Comparison of ENCODE assay signal across 14 mouse cellular contexts in genomic region chr15:78763210-78763609, GRCm38 (mm10). TPM values are rescaled to one million over a fixed set of nuclear protein-coding genes. Genes with fewer than 3 reads are reported as not detected.
DNase-seq lines count a peak whose midpoint lies in the region; ATAC-seq lines count a peak whose summit lies in the region.
"Had no signal": no experiment of that assay in that cellular context is flagged by ENCODE, and none has a peak within 500 bp of the region (broad histone marks: within the 10 kb centered on the region; RNA-seq: fewer than 3 reads in every experiment).

No protein-coding gene starts in this region.

- H3K27me3 ChIP-seq in neural tube, embryonic 12.5 days (replicated peaks), result no peaks in the 10 kb centered on the region
- no peaks in the 10 kb centered on the region for H3K27me3 ChIP-seq in neural tube, embryonic 15.5 days (replicated peaks)
- H3K27me3 ChIP-seq in forebrain, embryonic 14.5 days (replicated peaks; ENCODE audit: control insufficient read depth, insufficient read depth, low read length), result no peaks in the 10 kb centered on the region
- H3K27me3 ChIP-seq in hindbrain, embryonic 16.5 days (replicated peaks; ENCODE audit: control insufficient read depth, insufficient read depth, low read length), result no peaks in the 10 kb centered on the region
- H3K27me3 ChIP-seq: lung, embryonic 15.5 days; megakaryocyte, embryonic 14.5 days had no signal

- peak; percentile 87 for DNase-seq in forebrain, embryonic 14.5 days (ENCODE audit: low spot score)
- DNase-seq in heart, adult 8-10 months (ENCODE audit: low spot score), result no peak
- DNase-seq in left cerebral cortex, adult 9 months (ENCODE audit: low spot score in 2 of 2), result no peak
- DNase-seq in MN1 (ENCODE audit: low spot score), result no peak
- DNase-seq: cerebellum, adult 18-20 months; kidney, postnatal 10 days; right cerebral cortex, postnatal 25 days had no signal

- H3K36me3 ChIP-seq in neural tube, embryonic 12.5 days, result peaks cover 31% of the 10 kb centered on the region
- H3K36me3 ChIP-seq in neural tube, embryonic 15.5 days, result no peaks in the 10 kb centered on the region
- peaks cover 55% of the 10 kb centered on the region for H3K36me3 ChIP-seq in forebrain, embryonic 14.5 days (ENCODE audit: control insufficient read depth, insufficient read depth, low read length)
- H3K36me3 ChIP-seq in hindbrain, embryonic 16.5 days (ENCODE audit: control insufficient read depth, insufficient read depth, low read length), result no peaks in the 10 kb centered on the region
- H3K36me3 ChIP-seq: lung, embryonic 15.5 days had no signal

- H3K4me2 ChIP-seq in neural tube, embryonic 12.5 days (replicated peaks), result no peak overlapping the region
- H3K4me2 ChIP-seq in neural tube, embryonic 15.5 days, result no peak overlapping the region
- no peak overlapping the region for H3K4me2 ChIP-seq in forebrain, embryonic 14.5 days (ENCODE audit: low read length)
- H3K4me2 ChIP-seq in hindbrain, embryonic 16.5 days (ENCODE audit: low read length), result no peak overlapping the region
- H3K4me2 ChIP-seq: liver, embryonic 11.5 days; lung, embryonic 15.5 days had no signal

- no peak overlapping the region for H3K4me3 ChIP-seq in neural tube, embryonic 12.5 days
- H3K4me3 ChIP-seq in neural tube, embryonic 15.5 days (replicated peaks), result no peak overlapping the region
- H3K4me3 ChIP-seq in forebrain, embryonic 14.5 days (ENCODE audit: low read depth, low read length), result no peak overlapping the region
- no peak overlapping the region for H3K4me3 ChIP-seq in hindbrain, embryonic 16.5 days (ENCODE audit: low read length)
- H3K4me3 ChIP-seq: lung, embryonic 15.5 days; megakaryocyte, embryonic 14.5 days had no signal

- H3K4me1 ChIP-seq in neural tube, embryonic 12.5 days, result peaks cover 9% of the 10 kb centered on the region; the same call in 1 of the 2 replicates
- H3K4me1 ChIP-seq in neural tube, embryonic 15.5 days, result peaks cover 12% of the 10 kb centered on the region
- peaks cover 13% of the 10 kb centered on the region for H3K4me1 ChIP-seq in forebrain, embryonic 14.5 days (ENCODE audit: control insufficient read depth, insufficient read depth, low read length)
- no peaks in the 10 kb centered on the region; the same call in 1 of the 2 replicates for H3K4me1 ChIP-seq in hindbrain, embryonic 16.5 days (ENCODE audit: control insufficient read depth, insufficient read depth, low read depth, low read length)
- H3K4me1 ChIP-seq: lung, embryonic 15.5 days had no signal

- H3K9ac ChIP-seq in neural tube, embryonic 12.5 days, result no peak overlapping the region
- H3K9ac ChIP-seq in neural tube, embryonic 15.5 days (replicated peaks), result no peak overlapping the region
- no peak overlapping the region for H3K9ac ChIP-seq in forebrain, embryonic 14.5 days (ENCODE audit: low read length)
- no peak overlapping the region for H3K9ac ChIP-seq in hindbrain, embryonic 16.5 days (ENCODE audit: low read depth, low read length)
- H3K9ac ChIP-seq: lung, embryonic 15.5 days had no signal

- ATAC-seq in neural tube, embryonic 12.5 days (ENCODE audit: low FRiP score, low read depth), result no peak
- ATAC-seq in neural tube, embryonic 15.5 days (ENCODE audit: low FRiP score), result no peak
- ATAC-seq in forebrain, embryonic 14.5 days, result peak; percentile 76
- ATAC-seq in hindbrain, embryonic 16.5 days, result 0 out of 2 replicates have a peak, but pooled peaks have one; percentile 10
- ATAC-seq: CD4-positive, CD25-positive, alpha-beta regulatory T cell, adult 4 months had no signal

- peak overlapping the region; percentile 33; the same call in 1 of the 2 replicates for H3K27ac ChIP-seq in neural tube, embryonic 12.5 days
- H3K27ac ChIP-seq in neural tube, embryonic 15.5 days (replicated peaks), result no peak overlapping the region
- H3K27ac ChIP-seq in forebrain, embryonic 14.5 days (ENCODE audit: low read depth, low read length), result peak overlapping the region; percentile 81; the same call in 1 of the 2 replicates
- peak overlapping the region; percentile 18; the same call in 1 of the 2 replicates for H3K27ac ChIP-seq in hindbrain, embryonic 16.5 days (ENCODE audit: low read depth, low read length)
- H3K27ac ChIP-seq: lung, embryonic 15.5 days had no signal

- 31% methylated on average over 9 of the region's 10 CpGs for WGBS in neural tube, embryonic 12.5 days
- WGBS in neural tube, embryonic 15.5 days, result 28% methylated on average over 7 of the region's 10 CpGs
- WGBS in forebrain, embryonic 14.5 days, result 17% methylated on average over 8 of the region's 10 CpGs
- WGBS in hindbrain, embryonic 16.5 days, result 41% methylated on average over 9 of the region's 10 CpGs

- H3K9me3 ChIP-seq in neural tube, embryonic 12.5 days, result no peaks in the 10 kb centered on the region
- H3K9me3 ChIP-seq in neural tube, embryonic 15.5 days (replicated peaks), result no peaks in the 10 kb centered on the region
- no peaks in the 10 kb centered on the region for H3K9me3 ChIP-seq in forebrain, embryonic 14.5 days (replicated peaks; ENCODE audit: control insufficient read depth, low read length)
- H3K9me3 ChIP-seq in hindbrain, embryonic 16.5 days (ENCODE audit: control insufficient read depth, low read length), result no peaks in the 10 kb centered on the region
- H3K9me3 ChIP-seq: lung, embryonic 15.5 days; megakaryocyte, embryonic 14.5 days had no signal

RNA-seq across cellular contexts. Expression of gene Mfng, which starts 10.1 kb away (rescaled TPM):
- polyA plus RNA-seq in neural tube, embryonic 12.5 days (2016; fragmentation: Nextera tagmentation; extraction: Ambion mirVana), result 65.3 and 72.9 TPM in 2 replicates
- polyA plus RNA-seq in neural tube, embryonic 15.5 days (2015; fragmentation: Nextera tagmentation; extraction: Ambion mirVana), result 14.5 and 22.6 TPM in 2 replicates
- polyA plus RNA-seq in forebrain, embryonic 14.5 days (2014; fragmentation: Nextera tagmentation; extraction: Ambion mirVana), result 48.2 and 51.5 TPM in 2 replicates
- 19.7 and 20.1 TPM in 2 replicates for polyA plus RNA-seq in hindbrain, embryonic 16.5 days (2015; fragmentation: Nextera tagmentation; extraction: Ambion mirVana)
- 10 to 100 TPM in 1 of 4 experiments, 1 to 10 TPM in 3; 7.5 to 11.4 (median 9.5) TPM for total RNA-seq in heart, adult 8-10 months (2022)

RNA-seq across cellular contexts. Expression of gene Card10, which starts 39.6 kb away (rescaled TPM):
- polyA plus RNA-seq in neural tube, embryonic 12.5 days (2016; fragmentation: Nextera tagmentation; extraction: Ambion mirVana), result 2.8 and 3.4 TPM in 2 replicates
- polyA plus RNA-seq in neural tube, embryonic 15.5 days (2015; fragmentation: Nextera tagmentation; extraction: Ambion mirVana), result 1.9 and 3.7 TPM in 2 replicates
- polyA plus RNA-seq in forebrain, embryonic 14.5 days (2014; fragmentation: Nextera tagmentation; extraction: Ambion mirVana), result 1.1 and 1.4 TPM in 2 replicates
- polyA plus RNA-seq in hindbrain, embryonic 16.5 days (2015; fragmentation: Nextera tagmentation; extraction: Ambion mirVana), result 2.5 and 2.8 TPM in 2 replicates
- 10 to 100 TPM; 14.3 to 16.1 (median 15.2) TPM for total RNA-seq in heart, adult 8-10 months (2022)
- polyA plus RNA-seq: CD4-positive, CD25-positive, alpha-beta regulatory T cell, adult 4 months had no signal

RNA-seq across cellular contexts. Expression of gene Elfn2, which starts 44.6 kb away (rescaled TPM):
- polyA plus RNA-seq in neural tube, embryonic 12.5 days (2016; fragmentation: Nextera tagmentation; extraction: Ambion mirVana), result 1.9 and 2.0 TPM in 2 replicates
- 9.8 and 10.6 TPM in 2 replicates for polyA plus RNA-seq in neural tube, embryonic 15.5 days (2015; fragmentation: Nextera tagmentation; extraction: Ambion mirVana)
- 3.7 and 5.3 TPM in 2 replicates for polyA plus RNA-seq in forebrain, embryonic 14.5 days (2014; fragmentation: Nextera tagmentation; extraction: Ambion mirVana)
- polyA plus RNA-seq in hindbrain, embryonic 16.5 days (2015; fragmentation: Nextera tagmentation; extraction: Ambion mirVana), result 11.6 and 13.3 TPM in 2 replicates
- total RNA-seq in heart, adult 8-10 months (2022), result 1 to 10 TPM; 1.9 to 4.4 (median 2.5) TPM
- polyA plus RNA-seq: liver, embryonic 11.5 days had no signal

Comparison
In these comparisons a context has a peak if more than half of its experiments do, and no peak if none do; other contexts are left out.
1. ATAC-seq: peak in forebrain, embryonic 14.5 days (single experiment) and hindbrain, embryonic 16.5 days (single experiment); none in neural tube, embryonic 12.5 days (single experiment) and neural tube, embryonic 15.5 days (single experiment).